Mouse (Mus musculus) ES-Bruce4 (cell line): ENCODE data around the gene Ehf. TPM values are rescaled to one million over a fixed set of nuclear protein-coding genes. Genes with fewer than 3 reads are reported as not detected.

Experiments
- H3K27ac ChIP-seq: 2 replicates; pipeline ENCODE4 v1.5.1; 2012; ENCODE audit warnings: low read length, inconsistent platforms; ENCODE audit not compliant: insufficient read depth
- H3K27me3 ChIP-seq: 2 replicates; pipeline ENCODE4 v1.6.1; 2012; ENCODE audit warnings: mild to moderate bottlenecking, low read length, inconsistent platforms; ENCODE audit not compliant: control insufficient read depth, poor library complexity, insufficient read depth, severe bottlenecking
- H3K36me3 ChIP-seq: 2 replicates; pipeline ENCODE4 v1.6.1; 2012; ENCODE audit warnings: inconsistent platforms, mild to moderate bottlenecking, low read length, moderate library complexity; ENCODE audit not compliant: control insufficient read depth, poor library complexity, insufficient read depth, severe bottlenecking
- H3K4me1 ChIP-seq: one replicate; pipeline ENCODE4 v1.8.1; 2011; ENCODE audit warnings: low read length; ENCODE audit not compliant: control insufficient read depth, insufficient read depth
- H3K4me3 ChIP-seq: 2 replicates; pipeline ENCODE4 v1.5.1; 2011; ENCODE audit warnings: low read depth, mild to moderate bottlenecking, low read length
- H3K9ac ChIP-seq: 2 replicates; pipeline ENCODE4 v1.6.1; 2012; ENCODE audit warnings: low read depth, mild to moderate bottlenecking, inconsistent platforms; ENCODE audit not compliant: poor library complexity, severe bottlenecking
- H3K9me3 ChIP-seq: replicated peaks from 2 replicates; pipeline ENCODE4 v1.6.1; 2012; ENCODE audit warnings: mild to moderate bottlenecking, low read length, inconsistent platforms; ENCODE audit not compliant: control insufficient read depth, poor library complexity, insufficient read depth, severe bottlenecking
- CTCF ChIP-seq: IDR thresholded peaks from one replicate; pipeline ENCODE4 v1.8.1; 2011; ENCODE audit warnings: low read depth, low read length
- EP300 ChIP-seq: IDR thresholded peaks from 2 replicates; pipeline ENCODE4 v1.6.1; 2011; ENCODE audit warnings: low read depth, low read length; ENCODE audit not compliant: insufficient read depth
- POLR2A ChIP-seq: IDR thresholded peaks from one replicate; pipeline ENCODE4 v1.8.1; 2011; ENCODE audit warnings: low read length; ENCODE audit not compliant: insufficient read depth
- polyA plus RNA-seq: library from polyadenylated mRNA; stranded (reverse); fragments of >200 nt; gene quantifications from 2 replicates; pipeline ENCODE4 v1.2.4, GENCODE M21; 2011; ENCODE audit warnings: low read depth; ENCODE audit not compliant: missing spikeins, insufficient read depth, insufficient read length

The Ehf gene
- polyA plus RNA-seq, 1 experiment: not detected

DNA sequence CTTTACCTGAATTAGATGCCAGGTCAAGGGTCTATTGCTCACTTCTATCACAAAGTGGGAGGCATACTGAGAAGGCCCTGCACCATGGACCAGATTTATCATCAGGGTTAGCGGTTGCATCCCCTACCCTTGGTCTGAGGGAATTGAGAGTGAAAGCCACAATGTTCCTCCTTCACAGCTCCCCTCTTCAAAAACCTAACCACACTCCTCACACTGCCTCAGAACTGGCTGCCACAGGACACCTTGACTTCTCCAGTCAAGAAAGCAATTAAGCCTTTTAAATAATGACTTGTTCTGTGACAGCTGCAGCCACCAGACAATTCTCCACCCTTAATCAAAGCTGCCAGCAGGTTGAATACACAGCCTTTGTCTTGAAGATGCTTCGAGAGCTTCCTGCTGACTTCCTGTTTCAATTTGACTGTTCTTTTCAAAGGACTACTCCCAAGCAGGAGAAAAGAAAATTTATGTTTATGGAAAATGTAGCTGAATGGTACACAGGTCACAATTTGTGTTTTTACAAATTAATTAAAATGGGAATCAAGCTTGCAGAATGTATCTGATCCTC is 12.3 kb downstream of the Ehf start:
- Histone ChIP-seq H3K9me3 (no peaks in the 10 kb centered on the region), H3K36me3 (no peaks in the 10 kb centered on the region), H3K27ac (no peak overlapping the region), H3K4me1 (peaks cover 4% of the 10 kb centered on the region), H3K4me3 (no peak overlapping the region), H3K9ac (no peak overlapping the region), H3K27me3 (no peaks in the 10 kb centered on the region)
- TF ChIP-seq CTCF (no peak), POLR2A (no peak), EP300 (no peak)

DNA sequence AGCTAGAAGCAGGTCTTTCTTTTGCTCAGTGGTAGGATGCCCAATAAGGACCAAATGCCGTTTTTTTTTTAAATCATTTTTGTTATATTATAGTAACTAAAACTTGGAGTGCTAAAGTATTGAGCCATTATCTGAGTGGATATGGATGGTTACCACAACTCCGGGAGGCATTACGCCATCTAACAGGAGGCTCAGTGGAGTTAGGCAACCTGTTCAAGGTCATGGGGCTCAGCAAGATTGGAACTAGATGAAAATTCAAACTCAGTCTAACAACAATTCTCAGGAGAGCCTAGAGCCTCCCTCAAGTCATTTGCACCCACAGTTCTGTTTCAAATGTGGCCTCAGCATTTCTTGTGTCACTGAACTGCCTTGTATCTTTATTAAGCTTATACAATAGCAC is 12.9 kb downstream of the Ehf start:
- no peak overlapping the region for H3K4me3 ChIP-seq
- no peaks in the 10 kb centered on the region for H3K9me3 ChIP-seq
- no peak overlapping the region for H3K27ac ChIP-seq
- H3K4me1 ChIP-seq: peaks cover 4% of the 10 kb centered on the region
- no peaks in the 10 kb centered on the region for H3K27me3 ChIP-seq
- no peaks in the 10 kb centered on the region for H3K36me3 ChIP-seq
- H3K9ac ChIP-seq: no peak overlapping the region
- TF ChIP-seq CTCF: no peak
- no peak for TF ChIP-seq POLR2A
- no peak for TF ChIP-seq EP300

DNA sequence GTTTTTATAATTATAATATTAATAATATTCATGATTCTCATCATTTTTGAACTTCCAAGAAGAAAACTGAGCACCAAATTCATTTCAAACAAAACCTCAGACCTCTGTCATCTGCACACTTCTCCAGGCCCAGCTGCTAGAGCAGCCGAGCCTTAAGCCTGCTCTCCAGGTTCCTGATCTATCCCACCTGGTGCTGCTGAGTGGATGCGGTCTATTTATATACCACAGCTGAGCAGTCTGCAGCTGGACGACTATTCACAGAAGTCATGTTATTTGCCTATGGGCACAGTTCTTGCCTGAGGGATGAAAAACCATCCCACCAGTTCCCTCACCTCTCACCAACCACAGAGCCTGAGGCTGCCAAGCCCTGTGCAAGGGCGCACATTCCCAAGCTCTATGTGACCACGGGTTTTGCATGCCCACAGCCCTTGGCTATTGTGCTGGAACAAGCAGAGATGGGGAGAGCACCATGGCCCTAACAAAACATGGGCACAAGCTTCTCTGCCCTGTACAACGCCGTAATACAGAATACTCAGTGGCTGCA is 13.6 kb downstream of the Ehf start:
- Histone ChIP-seq H3K36me3 (no peaks in the 10 kb centered on the region), H3K27me3 (no peaks in the 10 kb centered on the region)

DNA sequence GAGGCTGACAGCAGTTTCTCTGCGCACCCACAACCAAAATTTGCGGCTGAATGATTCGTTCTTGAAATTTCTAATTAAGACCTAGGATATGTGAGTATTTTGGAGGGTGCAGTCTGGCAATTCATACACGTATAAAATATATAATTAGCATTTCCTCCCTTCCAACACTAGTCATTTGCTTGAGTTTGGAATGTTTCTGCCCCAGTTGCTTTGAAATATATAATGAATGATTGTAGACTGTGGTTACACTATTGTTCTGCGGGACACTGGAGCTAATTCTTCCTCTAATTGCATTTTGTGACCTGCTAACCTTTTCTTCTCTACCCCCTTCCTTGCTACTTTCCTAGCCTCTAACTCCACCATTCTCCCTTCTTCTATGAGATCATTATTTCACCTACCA is 15.4 kb downstream of the Ehf start:
- no peaks in the 10 kb centered on the region for H3K36me3 ChIP-seq
- TF ChIP-seq POLR2A (no peak), EP300 (no peak), CTCF (no peak)
- no peaks in the 10 kb centered on the region for H3K27me3 ChIP-seq
- H3K27ac ChIP-seq: no peak overlapping the region
- no peaks in the 10 kb centered on the region for H3K4me1 ChIP-seq
- H3K9me3 ChIP-seq: no peaks in the 10 kb centered on the region
- no peak overlapping the region for H3K4me3 ChIP-seq
- no peak overlapping the region for H3K9ac ChIP-seq

More for the DNA sequence above, 13.6 kb downstream of the Ehf start:
- H3K4me1 ChIP-seq: peaks cover 4% of the 10 kb centered on the region
- no peaks in the 10 kb centered on the region for H3K9me3 ChIP-seq
- no peak overlapping the region for H3K9ac ChIP-seq
- no peak overlapping the region for H3K4me3 ChIP-seq
- no peak overlapping the region for H3K27ac ChIP-seq
- TF ChIP-seq CTCF (no peak), POLR2A (no peak), EP300 (no peak)

GRCm38 (mm10) chr2:103285561-103285960 is 17.5 kb downstream of the Ehf start:
- Histone ChIP-seq H3K9ac (no peak overlapping the region), H3K4me1 (no peaks in the 10 kb centered on the region), H3K27ac (no peak overlapping the region), H3K4me3 (no peak overlapping the region), H3K9me3 (no peaks in the 10 kb centered on the region), H3K27me3 (no peaks in the 10 kb centered on the region), H3K36me3 (no peaks in the 10 kb centered on the region)
- TF ChIP-seq CTCF: no peak
- TF ChIP-seq EP300: no peak
- TF ChIP-seq POLR2A: no peak

DNA sequence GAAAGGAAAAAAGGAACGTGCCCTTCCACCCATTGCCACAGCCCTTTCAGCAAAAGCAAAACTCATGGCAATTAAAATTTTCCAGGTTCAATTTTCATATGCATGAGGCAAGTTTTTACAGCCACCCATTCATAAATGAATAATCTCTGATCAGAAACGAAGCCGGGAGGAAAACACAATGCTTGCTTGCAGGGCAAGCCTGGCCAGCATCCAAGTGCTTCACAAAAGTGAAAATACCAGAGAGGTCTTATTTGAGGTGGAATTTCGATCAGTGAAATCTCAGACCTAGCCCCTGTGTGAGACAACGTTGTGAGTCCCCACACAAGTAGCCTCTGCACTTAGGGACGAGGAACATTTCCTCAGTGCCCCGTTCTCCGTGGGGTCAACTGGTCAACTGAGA is 19.3 kb downstream of the Ehf start:
- Histone ChIP-seq H3K27me3 (no peaks in the 10 kb centered on the region), H3K4me3 (no peak overlapping the region), H3K9ac (no peak overlapping the region), H3K4me1 (no peaks in the 10 kb centered on the region), H3K27ac (no peak overlapping the region), H3K9me3 (no peaks in the 10 kb centered on the region), H3K36me3 (no peaks in the 10 kb centered on the region)
- TF ChIP-seq EP300 (no peak), POLR2A (no peak), CTCF (no peak)
